Mouse (Mus musculus): ENCODE data around the gene Negr1. TPM values are rescaled to one million over a fixed set of nuclear protein-coding genes. Genes with fewer than 3 reads are reported as not detected.

Negr1 gene
- total RNA-seq, 2 experiments from 2014 or later: 127 to 141 TPM

DNA sequence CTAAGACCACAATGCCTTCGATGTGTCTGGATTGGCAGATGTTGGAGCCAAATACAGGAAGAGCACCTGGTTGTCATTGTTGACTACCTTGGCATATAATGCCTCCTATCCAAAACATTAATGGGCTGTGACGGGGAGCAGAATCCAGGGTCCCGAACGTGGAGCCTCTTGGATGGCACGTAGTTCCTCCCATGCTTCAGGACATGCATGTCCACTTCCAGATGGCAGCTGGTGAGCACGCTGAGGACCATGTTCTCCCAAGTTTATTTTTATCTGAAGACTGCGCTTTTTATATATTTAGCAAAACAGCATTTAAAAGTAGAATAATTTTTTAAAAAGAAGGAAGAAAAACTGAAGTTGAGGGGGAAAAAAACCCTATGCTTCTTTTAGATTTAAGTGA lies 231.1 kb downstream of the Negr1 start:
- DNase-seq (ENCODE audit: extremely low spot score in 1 of 2, low spot score in 1 of 2): no peak

DNA sequence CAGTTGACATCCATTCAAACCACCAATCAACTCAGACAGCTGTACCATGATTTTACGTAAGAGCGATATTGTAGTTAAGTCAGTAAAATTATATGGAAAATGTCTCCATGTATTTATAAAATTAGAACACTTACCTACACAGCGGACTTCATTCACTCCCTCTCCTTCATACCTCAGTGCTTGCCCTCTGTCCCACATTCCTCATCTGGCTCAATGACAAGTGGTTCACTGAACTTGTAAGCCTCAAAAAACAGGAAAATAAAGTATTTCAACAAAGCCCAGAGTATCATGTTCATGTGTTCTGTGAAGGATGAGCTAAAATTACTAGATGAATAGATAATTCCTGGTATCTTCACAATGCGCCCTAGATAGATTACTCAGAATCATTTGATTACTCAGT lies 232.5 kb downstream of the Negr1 start:
- no peak for DNase-seq (ENCODE audit: extremely low spot score in 1 of 2, low spot score in 1 of 2)

DNA sequence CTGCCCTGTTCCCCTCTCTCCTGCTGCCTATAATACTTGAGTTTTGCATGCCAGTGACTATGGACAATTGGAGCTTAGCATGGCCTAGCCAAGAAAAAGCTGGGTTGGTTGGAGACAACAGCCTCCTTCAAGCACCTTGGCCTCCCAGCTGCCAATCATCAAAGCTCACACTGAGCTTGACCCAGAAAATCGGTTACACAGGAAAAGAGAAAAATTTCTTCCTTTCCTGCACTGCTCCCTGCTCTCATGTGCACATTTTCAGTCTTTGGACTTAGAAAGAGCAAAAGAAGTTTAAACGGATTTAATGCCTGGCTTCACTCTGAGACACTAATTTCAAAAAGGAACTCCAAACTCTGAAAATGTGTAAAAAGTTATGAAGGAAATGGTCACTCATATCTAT lies 233.0 kb downstream of the Negr1 start:
- DNase-seq (ENCODE audit: extremely low spot score in 1 of 2, low spot score in 1 of 2): no peak

DNA sequence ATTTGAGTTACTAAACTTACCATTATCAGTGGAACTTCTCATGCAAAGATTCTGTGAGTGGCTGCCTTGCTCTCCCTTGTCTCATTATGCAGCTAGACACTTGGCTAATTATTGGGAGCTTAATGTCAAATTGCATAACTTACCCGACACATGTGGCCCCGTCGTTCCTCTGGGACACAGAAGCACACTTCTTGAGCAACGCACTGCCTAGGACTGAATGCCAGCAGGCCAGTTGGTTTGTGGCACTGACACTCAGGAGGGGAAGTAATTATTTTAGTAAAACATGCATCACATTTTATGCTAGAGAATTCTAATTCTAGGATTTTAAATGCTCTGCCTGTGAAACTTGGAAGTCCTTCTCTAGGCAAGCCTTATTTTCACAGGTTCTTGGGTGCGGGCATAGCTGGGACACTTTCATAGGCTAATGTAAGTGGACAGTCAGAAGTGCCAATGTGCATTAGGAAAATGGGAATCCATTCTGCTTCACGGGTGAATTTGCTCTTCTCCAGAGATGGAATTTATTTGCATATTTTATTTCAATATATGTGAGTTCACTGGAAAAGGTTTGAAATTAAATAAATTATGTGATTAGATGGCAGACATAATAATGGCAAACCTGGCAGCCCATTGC lies 234.6 kb downstream of the Negr1 start:
- DNase-seq (ENCODE audit: extremely low spot score in 1 of 2, low spot score in 1 of 2): no peak

DNA sequence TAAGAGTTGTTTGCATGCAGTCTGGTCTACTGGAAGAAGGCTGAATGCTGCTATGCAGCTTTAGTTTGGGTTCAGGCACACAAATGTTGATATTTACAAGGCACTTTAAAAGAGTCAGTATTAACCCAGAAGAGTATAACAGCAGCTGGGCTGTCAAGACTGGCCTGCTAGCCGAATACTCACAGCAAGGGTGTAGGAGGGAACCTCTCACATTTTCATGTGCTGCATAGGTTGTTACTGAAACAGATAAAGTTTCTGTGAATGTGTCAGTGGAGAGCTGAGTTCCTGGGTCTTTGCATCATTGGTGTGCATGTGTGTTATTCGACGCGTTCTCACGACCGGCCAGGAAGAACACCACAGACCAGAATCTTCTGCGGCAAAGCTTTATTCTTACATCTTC lies 237.6 kb downstream of the Negr1 start:
- DNase-seq (ENCODE audit: extremely low spot score in 1 of 2, low spot score in 1 of 2): no peak

DNA sequence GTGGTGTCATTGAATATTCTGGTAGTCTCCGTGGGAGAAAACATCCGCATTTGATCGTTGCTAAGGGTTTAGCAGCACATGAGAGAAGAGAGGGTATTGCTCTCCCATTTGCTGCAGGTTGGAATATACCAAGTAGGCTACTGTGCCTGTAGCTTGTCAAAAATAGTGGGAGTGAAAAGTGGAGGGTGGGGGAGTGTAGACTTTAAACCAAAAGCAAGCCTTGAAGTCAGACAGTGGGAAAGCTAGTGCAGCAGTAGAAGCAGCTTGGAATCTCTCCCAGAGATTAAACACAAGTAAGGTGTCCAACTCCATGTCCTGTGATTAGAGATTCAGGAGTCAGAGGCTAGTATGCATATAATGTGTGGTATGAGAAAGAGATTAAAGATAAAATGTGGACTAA lies 248.2 kb downstream of the Negr1 start:
- no peak for DNase-seq (ENCODE audit: extremely low spot score in 1 of 2, low spot score in 1 of 2)

DNA sequence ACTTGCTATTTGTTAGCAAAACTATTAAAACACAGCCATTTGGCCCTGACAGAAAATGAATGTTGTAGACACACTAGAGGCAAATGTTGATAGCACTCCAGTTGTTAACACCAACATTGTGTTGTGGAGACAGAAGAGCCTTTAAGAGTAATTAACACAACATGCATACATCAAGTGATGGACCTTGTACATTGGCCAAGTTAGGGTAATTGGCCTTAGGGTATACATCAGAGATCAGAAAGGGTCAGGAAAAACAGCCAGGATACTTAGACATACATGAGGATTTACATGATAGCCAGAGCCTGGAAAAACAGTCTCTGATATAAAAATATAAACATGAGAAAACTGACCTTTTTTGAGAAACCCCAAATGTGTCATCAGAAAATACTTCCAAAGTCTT lies 255.3 kb downstream of the Negr1 start:
- DNase-seq (ENCODE audit: extremely low spot score in 1 of 2, low spot score in 1 of 2): no peak

DNA sequence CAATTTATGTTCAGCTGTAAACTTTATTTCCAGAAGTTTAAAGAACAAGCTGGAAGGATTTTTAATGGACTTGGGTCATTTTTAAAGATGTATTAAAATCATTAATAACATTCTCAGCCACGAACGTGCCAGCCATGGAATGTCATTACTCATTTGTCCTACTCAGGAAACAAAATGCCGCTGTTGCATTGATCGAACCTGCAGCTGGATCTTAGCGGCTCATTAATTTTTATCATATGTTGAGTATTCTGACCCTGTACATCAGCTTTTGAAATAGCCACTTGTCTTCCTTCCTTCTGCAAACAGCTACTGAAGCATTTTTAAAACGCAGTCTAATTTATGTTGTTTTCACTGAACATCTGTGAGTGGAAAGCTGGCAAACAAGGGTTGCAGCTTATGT lies 255.9 kb downstream of the Negr1 start:
- DNase-seq (ENCODE audit: extremely low spot score in 1 of 2, low spot score in 1 of 2): no peak

DNA sequence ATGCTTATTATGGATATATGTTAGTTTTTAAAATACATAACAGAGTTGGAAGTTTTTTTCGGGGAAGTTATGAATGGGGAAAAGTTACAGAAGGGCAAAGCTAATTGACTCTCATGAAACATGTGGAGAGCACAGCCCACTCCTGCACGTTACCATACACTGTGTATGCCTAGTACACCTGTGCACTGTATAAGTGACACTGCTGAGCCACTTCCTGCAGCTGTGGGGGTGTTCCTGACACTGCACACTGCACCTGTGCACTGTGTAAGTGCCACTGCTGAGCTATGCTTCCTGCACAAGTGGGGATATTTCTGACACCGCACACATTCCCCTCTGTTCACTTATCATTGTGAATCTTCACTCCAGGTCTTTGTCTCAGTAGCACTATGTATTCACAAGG lies 261.4 kb downstream of the Negr1 start:
- no peak for DNase-seq (ENCODE audit: extremely low spot score in 1 of 2, low spot score in 1 of 2)

DNA sequence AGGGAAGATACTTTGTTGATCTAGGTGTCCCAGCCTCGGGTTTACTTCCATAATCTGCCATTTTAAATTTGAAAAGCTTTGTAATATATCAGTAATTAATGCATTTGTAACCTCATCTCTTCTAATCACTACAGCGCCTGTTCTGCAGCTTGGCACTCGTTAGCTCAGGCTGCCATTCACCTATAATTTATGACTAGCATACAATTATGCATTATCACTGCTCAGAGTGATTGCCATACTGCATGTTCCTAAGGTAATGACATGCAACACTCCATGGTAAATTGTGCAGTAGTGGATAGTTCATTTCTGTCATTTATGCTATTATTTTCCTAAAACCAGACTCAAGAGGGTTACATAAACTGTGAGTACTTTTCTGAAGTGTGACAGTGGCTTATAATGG lies 272.3 kb downstream of the Negr1 start:
- DNase-seq (ENCODE audit: extremely low spot score in 1 of 2, low spot score in 1 of 2): no peak

DNA sequence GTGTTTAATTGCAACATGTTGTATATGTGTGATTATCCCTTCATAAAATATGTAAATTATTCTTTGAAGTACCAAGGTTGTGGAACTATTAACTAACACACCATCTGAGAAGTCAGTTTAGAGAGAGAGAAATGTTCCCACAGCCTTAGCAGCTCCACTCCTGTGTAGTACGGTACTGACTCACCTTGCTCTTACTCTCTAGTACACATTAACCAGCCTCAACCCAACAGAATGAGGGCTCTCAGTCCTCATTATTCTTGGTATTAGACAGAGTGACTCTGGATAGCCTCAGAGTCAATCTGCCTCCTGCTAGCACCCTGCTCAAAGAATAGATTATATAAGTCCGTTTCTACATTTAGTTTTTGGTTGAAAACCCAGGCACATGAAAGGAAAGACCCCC lies 277.0 kb downstream of the Negr1 start:
- DNase-seq (ENCODE audit: extremely low spot score in 1 of 2, low spot score in 1 of 2): no peak

DNA sequence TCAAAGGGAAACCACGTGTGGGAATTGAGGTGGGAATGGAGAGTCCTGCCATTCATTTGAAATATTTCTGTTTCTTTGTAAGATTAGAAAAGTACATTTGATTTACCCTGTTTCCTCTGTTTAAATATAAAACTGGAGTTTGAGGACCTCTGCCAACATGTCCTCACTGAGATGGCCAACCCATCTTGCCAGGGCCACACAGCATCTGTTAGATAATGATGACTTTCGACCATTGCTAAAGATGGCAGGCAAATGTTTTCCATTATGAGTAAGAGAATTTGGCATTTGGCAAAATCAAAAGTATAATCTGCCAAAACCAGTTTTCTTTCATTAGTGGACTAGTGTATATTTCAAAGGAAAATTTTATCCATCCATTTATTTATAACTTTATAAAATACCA lies 286.8 kb downstream of the Negr1 start:
- DNase-seq (ENCODE audit: extremely low spot score in 1 of 2, low spot score in 1 of 2): no peak

DNA sequence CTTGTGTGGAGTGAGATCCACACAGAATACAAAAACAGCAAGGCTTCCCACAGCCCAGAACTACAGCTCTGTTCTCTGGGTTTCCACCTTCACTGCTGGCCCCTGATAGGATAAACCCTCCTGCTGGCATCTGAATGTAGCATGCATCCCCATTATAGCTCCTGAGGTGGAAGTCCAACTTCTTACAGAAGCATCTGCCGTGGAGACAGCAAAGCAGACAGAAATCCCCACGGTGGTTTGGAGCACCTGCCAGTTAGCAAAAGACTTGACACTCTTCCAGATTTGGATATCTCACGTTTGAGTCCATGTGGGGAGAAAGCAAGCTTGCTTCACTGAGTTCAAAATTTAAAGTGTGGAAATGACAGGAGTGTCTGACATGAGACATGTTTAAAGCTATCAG lies 290.3 kb downstream of the Negr1 start:
- DNase-seq (ENCODE audit: extremely low spot score in 1 of 2, low spot score in 1 of 2): no peak

DNA sequence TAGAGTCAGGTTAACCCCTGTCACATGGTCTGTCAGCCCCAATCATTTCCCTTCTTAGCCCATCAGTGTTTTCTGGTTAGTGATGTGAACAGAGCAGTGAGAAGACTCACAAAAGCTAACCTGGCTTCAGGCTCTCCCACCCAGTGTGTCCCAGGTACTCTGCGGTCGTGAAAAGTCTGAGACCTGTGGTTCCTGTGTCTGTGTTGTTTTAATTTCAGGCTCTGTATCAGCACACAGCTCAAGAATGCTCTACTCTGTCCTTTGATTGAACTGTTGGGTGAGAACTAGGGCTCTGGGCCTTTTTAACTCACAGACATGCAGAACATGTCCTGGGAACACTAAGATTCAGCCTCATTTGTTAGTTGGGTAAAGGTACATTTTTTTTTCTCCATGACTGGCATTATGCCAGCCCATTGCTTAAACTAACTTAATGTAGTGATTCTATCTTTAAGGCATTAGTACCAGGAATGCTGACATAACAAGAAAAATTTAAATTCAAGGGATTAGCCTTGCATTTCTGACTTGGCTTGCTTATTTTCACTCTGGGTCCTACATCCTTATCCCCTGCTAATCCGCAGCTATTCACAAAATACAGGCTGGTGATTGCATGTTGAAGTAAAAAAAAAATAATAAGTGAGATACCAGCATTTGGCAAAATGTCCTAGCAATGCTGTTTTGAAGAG lies 308.8 kb downstream of the Negr1 start:
- DNase-seq (ENCODE audit: extremely low spot score in 1 of 2, low spot score in 1 of 2): no peak

DNA sequence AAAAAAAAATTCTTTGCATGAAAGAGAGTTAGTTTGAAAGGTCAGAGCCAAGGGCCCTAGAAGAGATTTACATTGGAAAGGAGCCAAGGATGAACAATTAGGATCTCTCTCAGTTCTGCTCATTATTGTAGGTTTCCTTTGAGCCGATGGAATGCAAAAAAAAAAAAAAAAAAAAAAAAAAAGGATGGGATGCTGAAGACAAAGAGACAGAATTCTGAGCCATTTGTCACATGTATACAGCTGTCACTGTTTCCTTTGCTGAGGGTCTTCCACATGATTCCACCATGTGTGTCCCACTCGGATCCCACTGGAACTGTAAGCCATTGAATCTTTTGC lies 309.3 kb downstream of the Negr1 start:
- no peak for DNase-seq (ENCODE audit: extremely low spot score in 1 of 2, low spot score in 1 of 2)

DNA sequence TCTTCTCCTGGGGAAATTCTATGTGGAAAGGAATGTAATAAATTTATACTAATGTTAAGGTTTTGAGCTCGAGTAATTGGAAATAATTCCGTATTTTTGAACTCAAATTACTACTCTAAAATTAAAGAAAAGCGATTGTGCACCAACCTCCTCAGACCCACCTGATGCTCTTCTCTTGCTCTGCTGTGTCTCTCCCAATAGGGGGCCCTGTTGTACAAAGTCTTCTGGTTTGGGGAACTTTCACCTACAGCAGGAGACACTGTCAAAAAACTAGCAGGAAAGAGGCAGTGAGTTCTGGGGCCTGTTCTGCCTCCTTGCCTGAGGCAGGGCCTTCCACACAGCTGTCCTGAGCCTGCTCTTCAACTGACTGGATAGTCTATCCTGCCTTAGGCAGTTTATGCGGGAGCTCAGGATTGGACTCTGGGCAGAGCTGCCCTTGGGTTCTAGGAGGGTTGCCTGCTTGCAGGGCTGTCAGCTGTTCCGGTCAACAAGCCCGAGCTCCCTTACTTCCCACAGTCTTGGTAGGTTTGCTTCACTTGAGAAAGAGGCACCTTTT lies 310.1 kb downstream of the Negr1 start:
- DNase-seq (ENCODE audit: extremely low spot score in 1 of 2, low spot score in 1 of 2): no peak

DNA sequence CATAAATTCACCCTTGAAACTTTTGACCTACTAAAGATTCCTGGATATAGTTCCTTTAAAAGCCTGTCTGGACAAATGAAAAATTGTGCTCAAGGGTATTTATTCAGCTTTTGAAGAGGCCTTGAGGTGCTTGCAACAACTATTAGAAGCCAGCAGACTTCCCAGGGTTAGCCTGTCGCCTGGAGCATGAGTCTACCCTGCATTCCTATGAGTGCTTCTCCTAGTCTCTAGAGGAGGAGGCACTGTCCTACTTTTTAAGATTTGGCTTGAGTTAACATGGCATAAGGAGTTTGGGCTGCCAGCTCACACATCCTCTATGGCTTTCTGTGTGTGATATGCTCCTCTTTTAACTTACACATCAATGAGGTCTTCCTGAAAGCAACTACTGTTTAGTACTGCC lies 315.0 kb downstream of the Negr1 start:
- DNase-seq (ENCODE audit: extremely low spot score in 1 of 2, low spot score in 1 of 2): no peak

DNA sequence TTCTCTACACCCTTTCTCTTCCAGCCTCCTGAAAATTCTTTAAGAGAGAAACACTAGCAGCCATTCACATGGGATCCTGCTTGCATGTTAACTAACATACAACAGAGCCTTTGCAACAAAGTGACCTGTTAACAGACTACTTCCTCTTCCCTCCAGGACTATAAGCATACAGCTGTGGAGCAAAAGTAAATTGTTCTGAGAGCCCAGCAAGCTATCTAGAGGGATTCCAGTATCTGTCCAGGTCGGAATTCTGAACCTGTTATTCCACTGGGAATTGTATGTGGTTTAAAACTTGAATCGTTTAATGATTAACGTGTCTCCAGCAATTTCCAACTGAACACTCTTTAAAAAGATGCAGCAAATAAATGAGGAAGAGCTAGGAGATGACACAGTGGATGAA lies 320.5 kb downstream of the Negr1 start:
- no peak for DNase-seq (ENCODE audit: extremely low spot score in 1 of 2, low spot score in 1 of 2)

DNA sequence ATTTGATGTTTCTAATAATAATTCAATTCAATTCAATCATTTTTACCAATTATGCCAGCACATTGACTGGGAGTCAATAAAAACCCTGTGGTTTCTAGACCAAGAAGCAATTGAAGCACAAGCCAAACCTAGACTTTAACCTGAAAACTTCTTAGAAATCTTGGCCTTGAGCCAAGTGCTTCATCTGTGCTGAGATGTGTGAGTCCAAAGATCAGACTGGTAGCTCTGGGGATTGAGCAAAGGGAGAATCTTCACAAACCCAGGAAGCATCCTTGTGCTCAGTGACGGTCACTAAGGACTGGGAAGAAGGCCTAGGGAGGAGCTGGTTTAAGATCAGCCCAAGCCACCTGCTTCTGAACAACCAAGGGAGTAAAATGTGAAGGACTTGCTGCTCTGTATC lies 322.3 kb downstream of the Negr1 start:
- DNase-seq (ENCODE audit: extremely low spot score in 1 of 2, low spot score in 1 of 2): no peak

DNA sequence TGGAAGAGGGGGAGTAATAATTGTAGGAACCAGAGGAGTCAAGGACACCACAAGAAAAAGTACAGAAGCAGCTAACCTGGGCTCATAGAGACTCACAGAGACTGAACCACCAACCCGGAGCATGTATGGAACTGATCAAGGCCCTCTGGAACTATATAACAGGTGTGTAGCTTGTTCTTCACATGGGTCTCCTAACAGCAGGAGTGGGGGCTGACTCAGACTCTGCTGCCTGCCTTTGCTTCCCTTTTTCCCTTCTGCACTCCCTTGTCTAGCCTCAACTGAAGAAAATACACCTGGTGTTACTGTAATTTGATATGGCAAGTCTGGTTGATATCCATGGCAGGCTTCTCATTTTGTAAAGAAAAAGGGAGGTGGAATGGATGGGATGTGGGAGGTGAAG lies 324.1 kb downstream of the Negr1 start:
- DNase-seq (ENCODE audit: extremely low spot score in 1 of 2, low spot score in 1 of 2): no peak

DNA sequence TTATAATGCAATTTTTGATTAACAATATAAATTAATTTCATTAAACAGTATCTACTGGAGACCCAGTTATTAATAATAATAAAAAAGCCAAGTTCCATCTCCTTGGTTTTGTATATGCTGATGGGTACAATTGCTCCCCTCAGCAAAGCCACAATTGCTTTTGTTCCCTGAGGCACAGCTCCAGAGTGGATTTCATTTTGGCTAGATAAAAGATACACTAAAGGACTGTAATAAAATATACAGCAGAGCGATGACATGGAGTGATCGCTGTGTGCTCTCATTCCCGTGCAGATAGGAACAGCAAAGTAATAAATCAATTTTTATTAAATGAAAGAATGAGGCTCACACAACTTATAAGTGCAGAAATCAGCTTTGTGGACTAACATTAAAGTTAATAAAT lies 325.3 kb downstream of the Negr1 start:
- no peak for DNase-seq (ENCODE audit: extremely low spot score in 1 of 2, low spot score in 1 of 2)

DNA sequence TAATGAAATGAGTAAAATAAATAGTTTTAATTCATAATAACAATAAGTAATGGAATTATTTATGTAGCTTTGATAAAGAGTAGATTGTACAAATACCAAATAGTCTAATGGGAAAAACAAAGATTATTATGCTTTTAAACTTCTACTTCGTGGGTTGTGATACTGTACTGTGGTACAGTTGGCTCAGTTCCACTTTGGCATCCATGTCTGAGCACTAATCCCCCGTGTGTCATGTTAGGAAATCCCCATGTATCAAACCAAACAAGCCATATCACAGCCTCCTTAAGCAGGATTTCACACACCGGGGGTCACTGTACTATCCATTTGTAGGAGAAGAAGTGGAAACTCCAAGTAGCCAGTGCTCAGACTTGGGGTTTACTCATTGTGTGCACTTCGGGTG lies 329.4 kb downstream of the Negr1 start:
- DNase-seq (ENCODE audit: extremely low spot score in 1 of 2, low spot score in 1 of 2): no peak
